Mouse (Mus musculus): ENCODE measurements around the gene 4921524J17Rik.

The 4921524J17Rik gene

DNA sequence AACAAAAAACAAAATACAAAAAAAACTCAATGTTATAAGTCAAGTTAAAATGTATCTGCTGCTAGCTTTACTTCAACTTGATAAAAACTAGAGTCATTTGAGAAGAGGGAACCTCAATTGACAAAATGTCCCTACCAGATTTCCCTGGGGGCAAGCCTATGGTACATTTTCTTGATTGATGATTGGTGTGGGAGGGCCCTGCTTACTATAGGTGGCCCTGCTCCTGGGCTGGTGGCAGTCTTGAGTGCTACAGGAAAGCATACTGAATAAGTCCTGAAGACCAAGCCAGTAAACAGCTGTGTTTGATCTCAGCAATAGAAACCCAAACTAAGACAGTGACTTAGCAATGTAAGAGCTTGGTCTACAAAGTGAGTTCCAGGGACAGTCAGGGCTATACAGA is 11.5 kb upstream of the 4921524J17Rik start:
- no peak for DNase-seq (ENCODE audit: extremely low spot score, low spot score)

DNA sequence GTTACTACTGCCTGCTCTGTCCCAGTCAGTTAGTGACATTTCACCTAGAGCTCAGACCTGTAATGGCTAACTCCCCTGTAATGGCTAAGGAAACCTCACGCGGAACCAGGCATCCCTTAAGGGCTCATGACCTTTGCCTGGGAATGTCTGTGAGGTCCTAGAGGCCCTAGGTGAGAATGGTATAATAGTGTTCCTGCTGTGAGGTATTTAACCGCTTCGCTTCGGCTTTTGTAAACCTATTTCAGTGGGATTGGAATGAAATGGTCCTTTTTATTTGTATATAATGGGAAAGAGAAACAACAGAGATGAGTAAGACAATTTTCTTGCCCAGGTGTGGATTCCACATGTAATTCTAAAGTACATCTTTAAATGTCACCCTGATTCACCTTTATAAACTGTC is 8.9 kb upstream of the 4921524J17Rik start:
- no peak for DNase-seq (ENCODE audit: extremely low spot score, low spot score)

DNA sequence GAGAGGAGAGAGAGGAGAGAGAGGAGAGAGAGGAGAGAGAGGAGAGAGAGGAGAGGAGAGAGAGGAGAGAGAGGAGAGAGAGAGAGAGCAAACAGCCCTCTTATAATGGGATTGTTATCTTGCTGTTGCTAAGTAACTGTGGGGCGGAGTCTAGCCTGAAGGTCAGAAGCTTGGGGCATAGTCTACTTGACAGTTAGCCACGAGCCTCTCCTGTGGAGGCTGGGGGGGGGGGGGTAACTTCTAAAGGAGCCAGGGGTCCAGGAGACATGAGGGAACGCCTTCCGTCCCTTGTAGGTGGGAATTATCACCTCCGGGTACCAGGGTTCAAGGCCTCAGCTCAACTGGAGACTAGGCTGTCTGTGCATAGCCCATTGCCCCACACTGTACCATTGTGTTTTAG is 3.1 kb upstream of the 4921524J17Rik start:
- no peak for DNase-seq (ENCODE audit: extremely low spot score, low spot score)

DNA sequence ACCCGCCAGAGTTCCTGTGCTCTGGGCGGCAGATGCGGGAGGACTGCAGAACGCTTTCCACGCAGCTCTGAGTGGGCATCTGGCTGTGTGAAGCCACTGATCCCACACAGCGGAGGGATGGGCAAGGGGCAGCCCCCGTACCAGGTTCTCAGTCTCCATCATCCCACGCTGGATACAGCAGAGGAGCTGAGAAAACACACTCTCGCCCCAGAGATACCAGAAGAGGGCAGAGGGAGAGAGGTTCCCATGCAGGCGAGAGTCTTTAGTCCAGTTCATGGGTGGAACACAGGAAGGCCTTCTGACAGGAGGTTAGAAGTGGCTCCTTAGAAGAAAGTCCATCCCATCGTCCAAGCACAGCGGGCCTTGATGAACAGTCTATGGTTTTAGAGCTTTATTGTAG is 2.2 kb upstream of the 4921524J17Rik start:
- DNase-seq (ENCODE audit: extremely low spot score, low spot score): no peak

DNA sequence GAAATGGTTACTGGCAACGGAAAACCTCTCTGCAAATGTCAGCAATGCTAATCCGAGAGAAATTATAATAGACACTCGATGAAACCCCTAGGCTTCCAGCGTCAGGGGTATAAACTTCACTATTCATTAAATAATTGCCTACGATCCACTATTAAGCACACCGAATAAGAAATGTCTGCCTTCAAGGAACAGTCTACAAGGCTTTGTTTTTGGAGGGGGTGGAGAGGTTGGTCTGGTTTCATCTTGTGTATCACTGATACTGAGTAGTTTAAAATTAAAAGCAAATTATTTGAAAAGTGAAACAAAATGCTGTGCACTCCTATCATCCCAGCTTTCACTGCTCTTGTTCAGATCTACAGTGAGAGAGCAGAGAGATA is 372 bp upstream of the 4921524J17Rik start:
- no peak for DNase-seq (ENCODE audit: extremely low spot score, low spot score)

DNA sequence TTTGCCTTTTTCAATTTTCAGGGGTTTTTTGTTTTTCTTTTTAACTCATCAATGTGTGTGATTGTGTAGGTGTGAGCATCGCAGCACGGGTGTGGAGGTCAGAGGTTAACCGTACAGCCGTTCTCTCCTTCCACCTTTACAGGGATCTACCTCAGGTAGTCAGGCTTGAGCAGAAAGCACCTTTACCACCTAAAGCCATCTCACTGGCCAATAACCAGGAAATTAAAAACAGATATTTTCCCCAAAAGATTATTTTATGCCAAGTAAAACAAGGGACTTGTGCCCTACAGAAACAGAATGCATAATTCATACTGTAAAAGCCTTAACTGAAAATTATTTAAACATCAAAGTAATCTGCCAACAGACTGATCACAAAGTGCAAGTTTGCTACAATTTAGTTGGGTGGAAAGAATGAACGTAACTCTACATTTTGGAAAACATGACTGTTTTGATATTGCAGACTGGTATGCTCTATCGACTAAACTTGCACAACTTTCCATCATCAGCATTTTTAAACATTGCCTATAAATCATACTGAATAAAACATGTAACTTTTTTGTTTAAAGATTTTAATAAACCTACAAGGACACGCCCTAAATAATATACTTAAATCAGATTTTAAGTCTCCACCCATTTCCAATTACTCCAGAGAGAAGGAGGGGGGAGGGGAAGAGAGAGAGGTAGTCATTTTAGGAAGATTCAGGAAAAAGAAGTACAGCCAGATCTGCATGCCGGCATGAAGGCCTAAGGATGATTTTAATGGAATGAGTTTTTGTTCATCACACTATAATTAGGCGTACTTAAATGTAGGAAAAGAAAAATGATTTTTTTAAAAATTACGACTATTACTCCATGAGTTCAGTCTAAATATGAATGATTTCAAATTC is 1.1 kb downstream of the 4921524J17Rik start:
- DNase-seq (ENCODE audit: extremely low spot score, low spot score): no peak

DNA sequence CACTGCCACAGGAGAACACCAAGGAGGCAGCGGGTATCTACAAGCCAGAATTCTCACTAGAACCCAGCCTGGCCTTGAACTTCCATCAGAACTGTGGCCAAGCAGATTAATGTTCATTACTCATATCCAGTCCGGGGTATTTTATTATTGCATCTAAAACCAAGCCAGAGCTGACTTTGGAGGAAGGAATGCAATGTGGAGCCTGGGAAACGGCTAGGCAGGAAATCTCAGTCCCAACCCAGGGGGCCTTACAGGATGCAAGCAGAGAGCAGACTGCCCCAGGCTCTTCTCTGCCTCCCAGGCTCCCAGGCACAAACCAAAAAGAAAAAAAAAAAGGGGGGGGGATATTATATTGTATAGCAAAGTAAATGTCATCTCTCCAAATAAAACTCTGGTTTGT is 1.8 kb downstream of the 4921524J17Rik start:
- DNase-seq (ENCODE audit: extremely low spot score, low spot score): peak; percentile 32

DNA sequence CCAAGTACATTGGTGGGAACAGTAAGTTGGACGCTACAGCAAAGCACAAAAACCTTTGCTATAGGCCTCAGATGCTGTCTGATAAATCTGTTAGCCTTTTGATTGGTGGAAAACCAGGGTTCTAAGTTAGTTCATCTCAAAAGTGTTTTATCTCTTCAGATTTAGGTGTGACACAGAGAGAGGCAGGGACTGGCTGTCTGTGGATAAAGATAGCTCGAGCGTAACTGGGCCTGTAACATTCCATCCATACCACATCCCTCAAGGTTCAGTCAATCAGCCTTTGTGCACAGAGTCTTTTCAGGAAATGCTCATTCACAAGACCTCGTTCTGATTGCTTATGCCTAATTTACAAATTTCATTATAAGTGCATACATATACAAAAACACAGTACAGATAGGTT is 3.4 kb downstream of the 4921524J17Rik start:
- DNase-seq (ENCODE audit: extremely low spot score, low spot score): no peak

DNA sequence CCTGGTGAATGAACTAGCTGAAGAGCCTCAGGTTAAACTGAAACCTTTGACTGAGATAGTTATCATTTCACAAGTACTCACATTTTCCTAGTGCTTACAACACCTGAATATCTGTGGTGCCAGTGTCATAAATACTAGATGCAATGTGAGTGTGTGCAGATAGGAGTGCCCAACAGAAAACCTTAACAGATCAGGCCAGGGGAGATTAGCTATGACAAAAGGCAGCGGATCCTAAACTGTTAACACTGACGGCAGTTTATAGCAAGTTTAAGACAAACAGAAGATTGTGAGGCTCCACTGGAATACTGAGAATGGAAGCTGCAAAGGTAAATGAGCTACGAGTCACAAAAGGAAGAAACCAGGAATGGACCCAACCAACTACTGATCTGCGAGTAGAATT is 5.6 kb downstream of the 4921524J17Rik start:
- no peak for DNase-seq (ENCODE audit: extremely low spot score, low spot score)

DNA sequence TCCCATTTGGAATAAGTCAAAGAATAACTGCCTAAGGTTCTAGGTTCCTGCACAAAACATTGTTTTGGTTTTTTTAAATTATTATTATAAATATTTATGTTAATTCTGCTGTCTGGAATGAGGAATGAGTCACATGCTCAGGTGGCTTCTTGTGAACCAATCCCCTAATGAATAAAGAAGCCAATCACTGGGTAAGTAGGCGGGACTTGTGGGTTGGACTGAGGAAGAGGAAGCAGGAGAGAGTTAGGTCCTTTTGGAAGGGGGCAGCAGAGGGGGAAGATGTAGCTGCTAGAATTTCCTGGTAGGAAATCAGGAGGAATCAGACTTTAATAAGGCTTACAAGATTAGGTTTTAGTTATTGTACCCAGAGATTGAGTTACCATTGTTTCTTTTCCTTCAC is 11.3 kb downstream of the 4921524J17Rik start:
- DNase-seq (ENCODE audit: extremely low spot score, low spot score): no peak

DNA sequence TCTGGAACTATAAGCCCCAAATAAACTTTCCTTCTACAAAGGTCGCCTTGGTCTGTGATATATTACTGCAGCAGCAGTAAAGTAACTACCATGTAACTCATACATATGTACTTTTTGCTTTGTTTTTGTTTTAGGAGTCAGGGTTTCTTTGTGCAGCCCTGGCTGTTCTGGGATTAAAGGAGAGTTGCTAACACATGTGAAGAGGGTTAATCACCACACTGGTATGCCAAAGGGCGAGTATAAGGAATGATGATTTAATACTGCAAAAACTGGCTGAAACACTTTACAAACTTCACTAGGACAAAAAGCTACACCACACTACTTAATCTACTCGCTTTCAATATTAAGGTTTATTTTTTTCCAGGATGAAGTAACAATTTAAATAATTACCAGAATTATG is 24.1 kb downstream of the 4921524J17Rik start:
- DNase-seq (ENCODE audit: extremely low spot score, low spot score): no peak

DNA sequence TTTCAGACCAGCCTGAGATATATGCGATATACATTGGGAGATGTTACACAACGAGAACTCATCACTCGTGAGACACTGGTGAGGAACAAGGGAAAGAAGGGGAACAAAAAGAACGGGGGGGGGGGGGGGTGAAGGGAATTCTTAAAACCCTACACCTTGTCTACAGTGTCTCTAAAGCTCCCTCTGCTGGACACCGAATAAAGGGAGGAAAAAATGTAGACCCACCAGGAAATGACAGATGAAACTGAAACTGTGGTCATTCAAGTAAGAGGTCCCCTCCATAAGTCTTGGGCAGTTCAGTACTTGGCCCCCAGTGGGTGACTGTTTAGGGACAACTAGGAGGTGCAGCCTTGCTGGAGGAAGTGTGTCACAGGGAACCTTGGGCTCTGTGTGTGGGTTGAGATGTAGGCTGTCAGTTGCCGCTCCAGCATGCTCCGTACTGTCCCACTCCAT is 24.6 kb downstream of the 4921524J17Rik start:
- DNase-seq (ENCODE audit: extremely low spot score, low spot score): no peak

DNA sequence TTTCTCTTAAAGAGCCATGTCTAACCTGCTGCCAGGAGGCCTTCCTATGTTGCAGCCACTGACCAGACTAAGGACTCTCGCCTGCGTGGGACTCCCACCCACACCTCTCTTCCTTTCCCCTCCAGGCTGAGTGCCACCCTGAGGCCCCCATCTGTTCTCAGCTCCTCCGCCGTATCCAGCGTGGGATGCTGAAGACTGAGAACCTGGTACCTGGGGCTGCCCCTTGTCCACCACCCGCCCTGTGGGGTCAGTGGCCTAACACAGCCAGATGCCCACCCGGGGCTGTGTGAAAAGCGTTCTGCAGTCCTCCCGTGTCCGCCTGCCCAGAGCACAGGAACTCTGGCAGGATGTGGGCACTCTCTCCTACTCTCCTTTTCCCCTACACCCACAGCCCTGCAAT is 26.7 kb downstream of the 4921524J17Rik start:
- DNase-seq (ENCODE audit: extremely low spot score, low spot score): no peak

DNA sequence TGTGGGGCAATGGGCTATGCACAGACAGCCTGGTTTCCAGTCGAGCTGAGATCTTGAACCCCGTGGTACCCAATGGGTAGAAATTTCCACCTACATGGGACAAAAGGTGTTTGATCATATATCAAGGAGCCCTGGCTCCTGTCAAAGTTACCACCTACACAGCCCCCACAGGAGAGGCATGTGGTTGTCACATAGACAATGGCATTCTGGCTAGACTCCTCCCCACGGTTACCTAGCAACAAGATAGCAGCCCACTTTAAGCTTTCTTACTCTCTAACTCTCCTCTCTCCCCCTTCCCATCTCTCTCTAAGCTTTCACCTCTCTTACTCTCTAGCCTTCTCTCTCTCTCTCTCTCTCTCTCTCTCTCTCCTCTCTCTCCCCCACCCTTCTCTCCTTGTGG is 27.2 kb downstream of the 4921524J17Rik start:
- no peak for DNase-seq (ENCODE audit: extremely low spot score, low spot score)

DNA sequence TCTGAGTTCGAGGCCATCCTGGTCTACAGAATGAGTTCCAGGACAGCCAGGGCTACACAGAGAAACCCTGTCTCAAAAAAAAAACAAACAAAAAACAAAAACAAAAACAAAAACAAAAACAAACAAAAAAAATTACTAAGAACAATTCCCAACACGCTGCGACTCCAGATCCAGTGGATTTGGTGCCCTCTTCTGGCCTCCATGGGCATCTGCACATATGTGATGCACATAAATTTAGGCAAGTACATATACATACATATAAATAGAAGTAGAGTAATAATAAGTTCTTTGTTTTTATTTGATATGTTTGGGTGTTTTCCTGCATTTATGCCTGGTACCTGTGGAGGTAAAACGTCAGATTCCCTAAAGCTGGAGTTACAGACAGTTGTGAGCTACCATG is 34.1 kb downstream of the 4921524J17Rik start:
- DNase-seq (ENCODE audit: extremely low spot score, low spot score): no peak

DNA sequence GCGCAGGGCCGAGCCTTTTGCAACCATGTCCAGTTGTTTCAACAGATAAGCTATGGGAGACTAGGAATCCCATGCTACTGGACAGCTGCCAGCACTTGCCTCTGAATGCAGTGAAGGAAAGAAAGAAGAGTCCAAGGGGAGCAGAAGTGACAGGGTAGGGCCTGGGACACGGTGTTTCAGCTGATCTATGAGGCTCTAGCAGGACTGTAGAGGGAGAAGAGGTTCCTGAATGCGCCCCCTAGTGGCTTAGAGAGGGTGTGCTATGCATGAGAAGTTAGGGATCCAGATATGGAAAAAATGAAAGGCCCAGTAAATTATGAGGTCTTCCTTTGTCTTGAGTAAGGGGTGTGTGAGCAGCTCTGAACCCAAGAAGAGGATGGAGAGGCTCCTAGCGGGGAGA is 35.1 kb downstream of the 4921524J17Rik start:
- peak; percentile 45 for DNase-seq (ENCODE audit: extremely low spot score, low spot score)

DNA sequence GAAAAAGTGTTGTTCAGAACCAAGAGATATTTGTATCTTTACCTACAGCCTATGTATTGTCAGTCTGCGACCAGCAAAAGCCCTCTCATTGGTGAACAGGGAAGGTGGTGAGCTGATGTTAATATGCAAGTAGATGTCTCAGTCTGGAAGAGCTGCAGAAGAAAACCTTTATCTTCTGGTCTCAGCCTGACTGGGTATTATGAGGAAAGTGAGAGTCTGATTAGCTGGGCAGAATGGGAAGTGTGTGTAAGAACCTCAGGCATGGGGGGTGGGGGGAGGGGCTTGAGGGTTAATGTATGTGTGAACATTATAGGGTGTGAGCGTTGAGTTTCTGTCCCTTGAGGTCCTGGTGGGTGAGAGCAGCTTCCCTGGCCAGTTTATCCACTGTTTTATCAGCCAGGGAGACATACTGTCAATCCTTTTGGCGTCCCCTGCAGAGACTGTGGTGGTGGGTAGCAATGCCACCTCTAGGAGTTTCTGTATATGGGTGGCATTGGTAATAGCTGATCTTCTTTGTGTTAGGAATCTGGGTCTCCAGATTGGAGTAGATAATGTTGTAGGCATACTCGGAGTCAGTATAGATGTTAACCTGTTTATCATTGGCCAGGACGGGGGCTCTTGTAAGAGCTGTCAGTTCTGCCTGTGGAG is 36.1 kb downstream of the 4921524J17Rik start:
- DNase-seq (ENCODE audit: extremely low spot score, low spot score): no peak

DNA sequence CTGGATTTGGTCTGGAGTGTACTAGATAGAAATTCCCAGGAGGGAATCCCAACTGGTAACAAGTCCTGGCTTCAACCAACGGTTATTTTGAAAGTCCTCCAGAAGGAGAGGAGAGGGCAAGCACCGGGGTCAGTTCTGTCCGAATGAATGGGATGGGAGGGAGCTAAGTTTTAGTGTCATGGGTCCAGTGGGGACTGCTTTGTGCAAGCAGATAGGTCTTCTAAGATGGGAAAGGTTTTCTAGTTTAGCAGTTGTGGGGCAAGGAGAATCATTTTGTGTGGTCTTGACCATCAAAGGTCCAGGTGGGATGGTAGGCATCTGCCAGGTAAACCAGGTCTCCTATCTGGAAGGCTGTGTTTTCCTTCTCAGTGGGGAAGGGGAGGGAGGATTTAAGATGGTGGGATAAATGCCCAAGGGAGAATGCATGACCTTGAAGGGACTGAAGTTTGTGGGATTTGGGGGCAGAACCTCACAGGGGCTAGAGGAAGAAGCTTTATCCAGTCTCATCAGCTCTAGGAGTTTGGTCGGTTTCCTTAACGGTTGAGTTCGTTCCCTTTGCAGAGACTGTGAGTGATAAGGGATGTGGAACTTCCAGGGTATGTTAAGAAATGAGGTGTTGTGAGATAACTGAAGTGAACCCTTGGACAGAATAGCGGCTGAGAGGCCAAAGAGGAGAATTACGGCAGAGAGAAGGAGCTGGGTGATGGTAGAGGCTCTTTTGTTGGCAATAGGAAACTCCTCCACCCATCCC is 36.8 kb downstream of the 4921524J17Rik start:
- DNase-seq (ENCODE audit: extremely low spot score, low spot score): no peak

DNA sequence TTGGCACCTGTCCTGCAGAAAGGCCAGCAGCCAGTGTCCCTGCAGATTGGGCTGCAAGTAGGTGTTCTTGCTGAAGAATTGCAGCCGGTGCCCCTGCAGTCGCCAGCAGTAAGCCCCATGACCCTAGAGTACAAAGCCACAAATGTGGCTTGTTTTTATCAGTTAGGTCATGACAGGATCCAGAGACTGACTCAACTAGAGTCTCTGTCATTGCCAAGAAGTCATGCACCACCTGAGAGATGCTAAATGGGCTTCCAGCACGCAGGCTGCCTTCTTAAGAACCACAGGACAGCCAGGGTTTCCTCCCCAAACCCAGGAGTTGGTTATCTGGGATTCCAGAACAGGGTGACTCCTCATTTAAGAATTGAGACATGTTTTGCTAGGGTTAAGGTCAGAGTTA is 37.6 kb downstream of the 4921524J17Rik start:
- no peak for DNase-seq (ENCODE audit: extremely low spot score, low spot score)

DNA sequence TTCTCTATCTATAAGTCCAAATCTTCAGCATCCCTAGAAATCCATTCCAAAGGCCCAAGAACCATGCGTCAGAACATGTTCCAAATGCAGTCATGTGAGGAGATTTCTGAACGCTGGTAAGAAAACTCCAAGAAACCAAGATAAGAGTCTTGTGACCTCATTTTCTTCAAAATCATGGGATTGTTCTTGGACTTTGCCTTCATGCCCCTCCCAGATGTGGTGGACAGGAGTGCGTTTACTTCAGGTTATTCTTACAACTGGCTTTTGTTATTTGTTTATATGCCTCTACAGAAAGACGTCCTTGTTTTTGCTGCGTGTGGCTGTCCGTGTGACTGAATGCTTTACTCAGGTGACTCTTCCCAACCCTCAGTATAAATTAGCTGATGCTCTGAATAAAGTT is 39.4 kb downstream of the 4921524J17Rik start:
- DNase-seq (ENCODE audit: extremely low spot score, low spot score): no peak

DNA sequence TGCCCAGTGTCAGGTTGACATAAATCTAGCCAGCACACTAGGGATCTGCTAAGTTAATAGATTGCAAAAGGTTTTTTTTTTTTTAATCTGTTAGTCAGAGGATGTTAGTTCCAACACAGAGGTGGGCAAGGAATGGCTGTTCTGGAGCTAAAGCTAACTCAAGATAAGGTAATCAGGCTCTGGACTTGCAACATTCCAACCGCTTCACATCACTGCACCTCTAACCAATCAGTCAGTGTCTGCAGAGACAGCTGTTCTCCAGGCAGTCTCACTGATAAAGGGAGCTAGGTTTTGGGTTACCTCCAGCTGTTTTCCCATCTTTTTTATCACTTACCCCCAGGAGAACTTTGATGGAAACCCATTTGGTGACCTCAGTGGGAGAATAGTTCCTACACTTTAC is 41.2 kb downstream of the 4921524J17Rik start:
- no peak for DNase-seq (ENCODE audit: extremely low spot score, low spot score)

DNA sequence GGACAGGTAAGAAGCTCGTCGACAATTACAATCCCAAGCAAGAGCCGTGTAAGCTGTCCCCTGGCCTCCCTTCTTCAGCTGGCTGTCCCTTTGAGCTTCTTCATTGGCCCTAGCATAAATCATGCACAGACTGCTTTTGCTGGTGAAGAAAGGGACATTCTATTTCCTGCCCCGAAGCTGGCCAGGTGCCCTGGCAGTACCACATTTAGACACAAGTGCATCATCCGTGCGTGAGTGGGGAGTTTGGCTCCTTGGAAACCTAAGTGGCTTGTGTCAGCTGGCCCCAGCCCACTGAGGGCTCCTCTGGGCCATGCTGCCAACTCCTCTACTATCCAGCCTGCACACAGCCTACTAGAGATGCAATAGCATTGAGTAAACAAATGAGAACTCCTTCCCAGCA is 46.4 kb downstream of the 4921524J17Rik start, which contains the start of gene Mylk3:
TSS of gene Mylk3 (minus strand) at position 141 of the 400 bp plus-strand sequence.
- no peak for DNase-seq (ENCODE audit: extremely low spot score, low spot score)

All from neural tube, embryonic 10.5 days (tissue).